Mouse (Mus musculus) E14TG2a.4 (cell line): ENCODE measurements around the gene Tacc2.

Source experiments
- H3K27me3 ChIP-seq: 2 replicates; pipeline ENCODE4 v1.6.1; 2014; ENCODE audit warnings: low read length, control low read depth; ENCODE audit not compliant: insufficient read depth
- H3K36me3 ChIP-seq: 2 replicates; pipeline ENCODE4 v1.6.1; 2014; ENCODE audit warnings: low read length, control low read depth; ENCODE audit not compliant: insufficient read depth
- H3K4me1 ChIP-seq: replicated peaks from 2 replicates; pipeline ENCODE4 v1.6.1; 2014; ENCODE audit warnings: low read depth, low read length, control low read depth
- H3K4me3 ChIP-seq: replicated peaks from 2 replicates; pipeline ENCODE4 v1.5.1; 2014; ENCODE audit warnings: mild to moderate bottlenecking, low read length
- H3K9me3 ChIP-seq: 2 replicates; pipeline ENCODE4 v1.6.1; 2014; ENCODE audit warnings: low read length, control low read depth
- CTCF ChIP-seq: conservative IDR thresholded peaks from 2 replicates; pipeline ENCODE4 v1.5.1; 2014; ENCODE audit warnings: low read length
- NANOG ChIP-seq: IDR thresholded peaks from 2 replicates; pipeline ENCODE4 v1.6.1; 2014; ENCODE audit warnings: borderline replicate concordance, low read length, mixed read lengths
- POU5F1 ChIP-seq: IDR thresholded peaks from 2 replicates; pipeline ENCODE4 v1.6.1; 2014; ENCODE audit warnings: low read length, borderline replicate concordance

The Tacc2 gene

GRCm38 (mm10) chr7:130727560-130727959 is 150.3 kb downstream of the Tacc2 start:
- Histone ChIP-seq H3K36me3 (peaks cover 98% of the 10 kb centered on the region), H3K4me1 (peaks cover 39% of the 10 kb centered on the region), H3K9me3 (no peaks in the 10 kb centered on the region), H3K27me3 (no peaks in the 10 kb centered on the region), H3K4me3 (no peak overlapping the region)
- TF ChIP-seq NANOG = no peak
- no peak for TF ChIP-seq CTCF
- no peak for TF ChIP-seq POU5F1

GRCm38 (mm10) chr7:130731792-130732191 is 154.6 kb downstream of the Tacc2 start:
- H3K4me1 ChIP-seq = peaks cover 28% of the 10 kb centered on the region
- no peak overlapping the region for H3K4me3 ChIP-seq
- peaks cover 95% of the 10 kb centered on the region for H3K36me3 ChIP-seq
- H3K27me3 ChIP-seq = no peaks in the 10 kb centered on the region
- H3K9me3 ChIP-seq = no peaks in the 10 kb centered on the region
- TF ChIP-seq POU5F1 = no peak
- TF ChIP-seq NANOG = no peak
- TF ChIP-seq CTCF = no peak

- TF ChIP-seq CTCF (no peak), POU5F1 (no peak), NANOG (no peak)
- no peaks in the 10 kb centered on the region for H3K27me3 ChIP-seq
- H3K9me3 ChIP-seq = no peaks in the 10 kb centered on the region
- peaks cover 95% of the 10 kb centered on the region for H3K36me3 ChIP-seq
- no peak overlapping the region for H3K4me3 ChIP-seq
- peaks cover 19% of the 10 kb centered on the region; the same call in 1 of the 2 replicates for H3K4me1 ChIP-seq
These were observed 155.7 kb downstream of the Tacc2 start for GRCm38 (mm10) chr7:130732908-130733307.

GRCm38 (mm10) chr7:130733423-130733822 is 156.2 kb downstream of the Tacc2 start:
- no peaks in the 10 kb centered on the region for H3K9me3 ChIP-seq
- H3K36me3 ChIP-seq = peaks cover 95% of the 10 kb centered on the region
- no peak overlapping the region for H3K4me3 ChIP-seq
- peaks cover 15% of the 10 kb centered on the region; the same call in 1 of the 2 replicates for H3K4me1 ChIP-seq
- TF ChIP-seq NANOG = no peak
- no peak for TF ChIP-seq CTCF
- TF ChIP-seq POU5F1 = no peak
- no peaks in the 10 kb centered on the region for H3K27me3 ChIP-seq

GRCm38 (mm10) chr7:130734195-130734787 is 157.1 kb downstream of the Tacc2 start:
- Histone ChIP-seq H3K4me1 (peaks cover 9% of the 10 kb centered on the region; the same call in 1 of the 2 replicates), H3K36me3 (peaks cover 95% of the 10 kb centered on the region), H3K9me3 (no peaks in the 10 kb centered on the region), H3K4me3 (no peak overlapping the region), H3K27me3 (no peaks in the 10 kb centered on the region)
- TF ChIP-seq CTCF (peak; percentile 69), NANOG (no peak)

- TF ChIP-seq POU5F1 = no peak
- no peaks in the 10 kb centered on the region for H3K9me3 ChIP-seq
- H3K27me3 ChIP-seq = no peaks in the 10 kb centered on the region
- H3K4me3 ChIP-seq = no peak overlapping the region
- H3K36me3 ChIP-seq = peaks cover 98% of the 10 kb centered on the region
- H3K4me1 ChIP-seq = peaks cover 15% of the 10 kb centered on the region
These were observed 163.9 kb downstream of the Tacc2 start for GRCm38 (mm10) chr7:130741099-130741498.

- Histone ChIP-seq H3K4me1 (peaks cover 26% of the 10 kb centered on the region), H3K27me3 (no peaks in the 10 kb centered on the region), H3K36me3 (peaks cover 98% of the 10 kb centered on the region), H3K4me3 (no peak overlapping the region), H3K9me3 (no peaks in the 10 kb centered on the region)
- TF ChIP-seq POU5F1 = no peak
- TF ChIP-seq CTCF = no peak
- no peak for TF ChIP-seq NANOG
These were observed 166.2 kb downstream of the Tacc2 start for GRCm38 (mm10) chr7:130743239-130744025.

GRCm38 (mm10) chr7:130749165-130749564 is 171.9 kb downstream of the Tacc2 start:
- Histone ChIP-seq H3K9me3 (no peaks in the 10 kb centered on the region), H3K4me1 (peaks cover 55% of the 10 kb centered on the region), H3K27me3 (no peaks in the 10 kb centered on the region), H3K36me3 (peaks cover 89% of the 10 kb centered on the region), H3K4me3 (no peak overlapping the region)
- no peak for TF ChIP-seq POU5F1
- peak; percentile 23; the same call in 1 of the 2 replicates for TF ChIP-seq CTCF
